Mouse (Mus musculus) cortical plate, adult 2 months (tissue): ENCODE data around the gene Samd10.

Experiments
- CTCF ChIP-seq: fragments of 200-500 bp; IDR thresholded peaks from 2 replicates; pipeline ENCODE4 v1.5.1; 2011; ENCODE audit warnings: mild to moderate bottlenecking, control low read depth, low read length; ENCODE audit not compliant: insufficient read depth; ENCODE audit errors: extremely low read depth
- POLR2A ChIP-seq: fragments of 200-500 bp; IDR thresholded peaks from 2 replicates; pipeline ENCODE4 v1.6.1; 2011; ENCODE audit warnings: mild to moderate bottlenecking, low read length, control low read depth; ENCODE audit not compliant: insufficient read depth; ENCODE audit errors: extremely low read depth

DNA sequence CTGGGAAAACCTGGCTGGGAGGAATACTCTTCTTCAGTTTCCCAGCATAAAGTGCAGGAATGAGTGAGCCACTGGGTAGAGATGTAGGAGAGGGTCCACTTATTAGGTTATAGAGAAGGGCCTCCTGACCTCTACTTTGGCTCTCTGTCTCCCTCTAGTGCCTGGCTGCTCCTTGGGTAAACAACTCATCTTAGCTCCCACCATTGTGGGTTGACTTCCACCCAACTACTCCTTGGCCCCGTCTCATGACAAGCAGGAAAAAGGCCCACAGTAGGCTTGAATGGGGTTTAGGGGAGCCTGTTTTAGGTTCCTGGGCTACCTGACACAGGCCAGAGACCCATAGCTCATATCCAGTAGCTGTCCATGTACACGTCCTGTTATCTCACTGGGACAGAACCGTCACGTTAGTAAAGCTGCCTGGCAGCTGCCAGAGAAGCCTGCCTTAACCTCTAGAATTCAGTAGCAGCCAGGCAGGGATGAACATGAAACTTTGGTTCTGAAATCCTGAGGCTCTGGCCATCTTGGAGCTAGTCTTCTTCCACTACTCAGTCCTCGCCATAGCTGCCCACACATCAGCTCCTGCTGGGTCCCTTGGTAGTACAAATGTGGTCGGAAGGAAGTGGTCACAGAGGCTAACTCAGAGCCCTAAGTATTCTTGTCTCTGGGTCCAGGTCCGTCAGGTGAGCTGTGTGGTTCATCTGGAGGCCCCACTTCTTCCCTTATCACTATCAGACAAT lies 30.6 kb downstream of the Samd10 start:
- TF ChIP-seq CTCF, result peak; percentile 53
- 0 out of 2 replicates have a peak, but pooled peaks have one; percentile 10 for TF ChIP-seq POLR2A
